Mouse (Mus musculus) myocyte (in vitro differentiated cells): ENCODE measurements around the gene B4galt4.

ENCODE experiments used
- MAX ChIP-seq: IDR thresholded peaks from one replicate; pipeline ENCODE4 v1.6.1; 2011; ENCODE audit warnings: low read depth, mild to moderate bottlenecking, control low read depth
- POLR2A ChIP-seq: IDR thresholded peaks from one replicate; pipeline ENCODE4 v1.6.1; 2011; ENCODE audit warnings: low read depth, mild to moderate bottlenecking, control low read depth, moderate library complexity; ENCODE audit not compliant: insufficient read length

- TF ChIP-seq POLR2A (no peak), MAX (no peak)
Measured at GRCm38 (mm10) chr16:38750803-38751202, 8.7 kb downstream of the B4galt4 start.
